Mouse (Mus musculus) lung, embryonic 14.5 days (tissue): ENCODE measurements around the gene Ptprd. TPM values are rescaled to one million over a fixed set of nuclear protein-coding genes. Genes with fewer than 3 reads are reported as not detected.

Source experiments
- ATAC-seq: fragments of 200-750 bp; cut with Nextera tagmentation; 2 replicates; pipeline ENCODE4 v1.8.0; 2017; ENCODE audit warnings: mild to moderate bottlenecking, moderate TSS enrichment, moderate library complexity; ENCODE audit not compliant: insufficient read depth
- DNase-seq: peaks from one replicate; pipeline ENCODE4 v3.0.0-alpha.2; 2015
- H3K27ac ChIP-seq: fragments of 300-500 bp; sonication (generic); 2 replicates; pipeline ENCODE4 v1.5.1; 2014; ENCODE audit warnings: low read depth, mild to moderate bottlenecking, moderate library complexity
- H3K27me3 ChIP-seq: fragments of 300-500 bp; sonication (generic); 2 replicates; pipeline ENCODE4 v1.6.1; 2014; ENCODE audit warnings: low read length, control low read depth; ENCODE audit not compliant: insufficient read depth
- H3K36me3 ChIP-seq: fragments of 300-500 bp; sonication (generic); 2 replicates; pipeline ENCODE4 v1.6.1; 2014; ENCODE audit warnings: control low read depth; ENCODE audit not compliant: insufficient read depth
- H3K4me1 ChIP-seq: fragments of 300-500 bp; sonication (generic); 2 replicates; pipeline ENCODE4 v1.6.1; 2014; ENCODE audit warnings: antibody characterized with exemption, control low read depth; ENCODE audit not compliant: insufficient read depth
- H3K4me2 ChIP-seq: fragments of 300-500 bp; sonication (generic); 2 replicates; pipeline ENCODE4 v1.6.1; 2014; ENCODE audit warnings: mild to moderate bottlenecking
- H3K4me3 ChIP-seq: fragments of 300-500 bp; sonication (generic); 2 replicates; pipeline ENCODE4 v1.5.1; 2014; ENCODE audit warnings: low read depth, low read length
- H3K9ac ChIP-seq: fragments of 300-500 bp; sonication (generic); 2 replicates; pipeline ENCODE4 v1.6.1; 2014
- H3K9me3 ChIP-seq: fragments of 300-500 bp; sonication (generic); 2 replicates; pipeline ENCODE4 v1.6.1; 2016; ENCODE audit warnings: low read depth, low read length, control low read depth
- CTCF ChIP-seq: IDR thresholded peaks from 2 replicates; pipeline ENCODE4 v1.5.1; 2016; ENCODE audit warnings: antibody characterized with exemption, low read depth
- WGBS: fragments of 180-500 bp; shearing (Covaris S2); extraction: QIAGEN DNeasy Blood & Tissue Kit; methylation state at CpG from one replicate; pipeline ENCODE4 v1.1.7; 2014; 5-methylcytosine and 5-hydroxymethylcytosine counted together
- polyA plus RNA-seq: library from polyadenylated mRNA; unstranded; fragments of >200 nt; fragmentation: Nextera tagmentation; extraction: Ambion mirVana; gene quantifications from 2 replicates; pipeline ENCODE4 v1.2.1, GENCODE M21; 2014

Gene Ptprd
- polyA plus RNA-seq, 1 experiment from 2014 or later, result 25.3 TPM

DNA sequence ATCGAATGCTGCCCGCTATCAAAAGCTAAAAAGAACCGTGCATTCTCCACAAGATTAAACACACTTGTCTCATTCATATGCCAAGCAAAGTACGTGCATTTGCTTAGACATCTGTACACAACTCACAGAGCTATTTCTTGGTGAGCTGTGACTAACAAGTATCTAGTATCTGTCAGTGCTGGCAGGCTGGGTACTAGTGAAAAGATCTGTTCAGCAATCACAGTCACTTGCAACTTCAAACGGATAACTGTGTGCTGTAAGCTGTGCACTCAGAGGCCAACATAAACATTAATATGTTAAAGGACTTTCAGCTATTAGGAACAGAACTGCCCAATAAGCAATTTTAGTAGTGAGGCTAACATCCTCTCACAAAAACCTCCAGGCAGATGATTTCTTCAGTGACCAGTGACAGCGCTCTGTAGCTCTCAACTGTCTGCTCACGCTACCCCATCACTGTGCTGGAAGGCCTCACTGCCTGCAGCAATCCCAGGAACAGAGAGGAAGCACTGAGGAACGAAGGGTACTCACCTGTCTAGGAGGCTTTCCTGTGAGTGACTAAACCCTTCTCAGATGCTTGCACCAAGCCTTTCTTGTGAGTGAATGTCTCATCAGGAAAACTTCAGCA lies 1918.9 kb downstream of the Ptprd start:
- H3K4me3 ChIP-seq, result no peak overlapping the region
- peaks cover 5% of the 10 kb centered on the region for H3K4me1 ChIP-seq
- no peak overlapping the region for H3K27ac ChIP-seq
- 35% methylated on average over 8 of the region's 8 CpGs for WGBS
- no peaks in the 10 kb centered on the region for H3K36me3 ChIP-seq
- peak; percentile 77 for DNase-seq
- H3K27me3 ChIP-seq, result no peaks in the 10 kb centered on the region
- no peak overlapping the region for H3K9ac ChIP-seq
- no peak for TF ChIP-seq CTCF
- H3K4me2 ChIP-seq, result 0 out of 2 replicates have a peak overlapping the region, but pooled peaks have one; percentile 4
- peak; percentile 87 for ATAC-seq
- no peaks in the 10 kb centered on the region for H3K9me3 ChIP-seq

GRCm38 (mm10) chr4:76290484-76290818 lies 1921.3 kb downstream of the Ptprd start:
- ATAC-seq, result no peak
- no peaks in the 10 kb centered on the region for H3K27me3 ChIP-seq
- no peak for TF ChIP-seq CTCF
- no peak overlapping the region for H3K4me2 ChIP-seq
- no peak overlapping the region for H3K27ac ChIP-seq
- no peak overlapping the region for H3K4me3 ChIP-seq
- 86% methylated on average over 1 of the region's 1 CpGs for WGBS
- no peak overlapping the region for H3K9ac ChIP-seq
- DNase-seq, result no peak
- peaks cover 10% of the 10 kb centered on the region for H3K4me1 ChIP-seq
- H3K9me3 ChIP-seq, result no peaks in the 10 kb centered on the region
- no peaks in the 10 kb centered on the region for H3K36me3 ChIP-seq

DNA sequence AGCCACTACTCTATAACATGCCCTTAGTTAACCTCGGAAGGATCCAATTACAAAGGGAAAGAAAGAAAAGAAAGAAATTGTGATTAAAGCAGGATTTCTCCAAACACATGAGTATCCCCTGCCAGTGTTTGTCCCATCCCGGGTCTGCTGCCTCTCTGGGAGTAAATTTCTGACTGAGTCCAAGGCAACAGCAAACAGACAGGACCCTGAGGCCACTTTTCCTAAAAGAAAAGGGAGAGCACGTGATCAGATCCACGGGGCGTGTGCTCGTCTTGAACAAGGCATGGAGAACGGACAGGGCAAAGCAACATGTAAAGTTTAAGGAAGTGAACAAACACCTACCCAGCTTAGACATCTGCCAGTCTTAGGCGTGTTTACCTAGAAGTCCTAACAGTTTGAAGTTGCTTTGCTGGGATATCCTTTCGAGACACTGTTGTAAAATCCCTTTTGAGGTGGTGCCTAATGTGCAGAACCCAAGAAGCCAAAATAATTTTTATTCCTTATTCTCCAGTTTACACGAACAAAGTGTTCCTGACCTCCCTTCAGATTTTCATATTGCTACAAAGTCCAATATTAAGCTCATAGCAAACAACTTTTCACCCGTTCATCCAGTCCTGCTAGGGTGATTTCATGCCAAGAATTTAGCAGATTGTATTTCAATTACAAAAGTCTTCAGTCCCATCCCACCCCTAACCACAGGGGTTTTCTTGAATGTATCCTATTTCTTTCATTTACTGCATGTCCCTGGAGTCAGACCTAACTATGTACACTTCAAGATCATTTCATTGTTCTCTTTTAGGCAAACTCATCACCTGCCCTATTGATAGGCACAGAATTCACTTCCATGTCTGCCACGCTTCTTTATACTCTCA lies 1921.9 kb downstream of the Ptprd start:
- H3K4me3 ChIP-seq, result no peak overlapping the region
- DNase-seq (peak; percentile 26), ATAC-seq (no peak)
- H3K27me3 ChIP-seq, result no peaks in the 10 kb centered on the region
- H3K27ac ChIP-seq, result no peak overlapping the region
- 0 out of 2 replicates have a peak overlapping the region, but pooled peaks have one; percentile 1 for H3K4me2 ChIP-seq
- no peaks in the 10 kb centered on the region for H3K36me3 ChIP-seq
- H3K4me1 ChIP-seq, result peaks cover 10% of the 10 kb centered on the region
- no peak overlapping the region for H3K9ac ChIP-seq
- whole genome bisulfite sequencing, result 43% methylated on average over 12 of the region's 12 CpGs
- no peaks in the 10 kb centered on the region for H3K9me3 ChIP-seq
- no peak for TF ChIP-seq CTCF

- ATAC-seq, result no peak
- peak; percentile 58 for DNase-seq
- WGBS, result 39% methylated on average over 2 of the region's 2 CpGs
- Histone ChIP-seq H3K36me3 (no peaks in the 10 kb centered on the region), H3K4me1 (peaks cover 10% of the 10 kb centered on the region), H3K9me3 (no peaks in the 10 kb centered on the region), H3K4me3 (no peak overlapping the region), H3K27ac (no peak overlapping the region), H3K27me3 (no peaks in the 10 kb centered on the region), H3K9ac (no peak overlapping the region), H3K4me2 (no peak overlapping the region)
- no peak for TF ChIP-seq CTCF
Measured at GRCm38 (mm10) chr4:76286016-76286415, 1925.7 kb downstream of the Ptprd start.

DNA sequence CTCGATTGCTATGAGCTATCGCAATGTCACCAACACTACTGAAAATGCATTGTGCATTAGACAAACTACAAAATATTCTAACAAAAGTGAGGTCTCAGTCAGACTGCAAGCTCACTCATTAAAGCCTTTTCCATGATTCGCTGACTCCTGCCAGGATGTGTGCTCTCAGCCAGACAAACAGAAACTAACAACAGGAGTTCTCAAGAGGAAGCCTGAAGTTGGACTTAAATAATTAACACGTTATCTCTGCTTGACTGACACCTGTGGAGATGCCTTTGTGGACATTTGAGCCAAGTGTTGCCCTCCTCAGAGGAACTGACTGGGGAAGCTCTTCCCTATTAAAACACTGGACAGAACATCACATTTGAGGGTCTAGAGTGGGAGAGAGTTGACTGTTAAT lies 1928.9 kb downstream of the Ptprd start:
- Histone ChIP-seq H3K27me3 (no peaks in the 10 kb centered on the region), H3K9ac (no peak overlapping the region)

DNA sequence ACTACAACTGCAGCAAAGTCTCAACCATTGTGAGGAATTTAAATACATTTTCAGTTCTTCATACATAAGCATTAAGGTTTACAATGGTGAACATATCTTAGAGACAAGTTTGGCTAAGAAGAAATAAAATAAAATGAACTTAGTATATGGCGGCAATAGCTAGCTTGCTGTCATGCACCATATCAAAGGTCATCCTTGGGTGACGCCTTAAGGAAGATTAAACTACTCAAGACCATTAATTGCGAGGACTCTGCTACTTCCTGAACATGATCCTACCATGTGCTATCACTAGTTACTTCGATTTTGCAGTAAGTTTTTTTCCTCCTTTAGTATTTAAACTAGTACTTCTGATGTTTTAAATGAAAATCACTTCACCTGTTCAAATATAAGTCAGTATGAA lies 1949.0 kb downstream of the Ptprd start:
- H3K4me1 ChIP-seq, result no peaks in the 10 kb centered on the region
- no peak for DNase-seq
- H3K27ac ChIP-seq, result no peak overlapping the region
- no peaks in the 10 kb centered on the region for H3K36me3 ChIP-seq
- no peaks in the 10 kb centered on the region for H3K9me3 ChIP-seq
- no peak for TF ChIP-seq CTCF
- no peak for ATAC-seq
- H3K27me3 ChIP-seq, result no peaks in the 10 kb centered on the region
- no peak overlapping the region for H3K4me3 ChIP-seq
- 84% methylated on average over 4 of the region's 4 CpGs for WGBS
- no peak overlapping the region for H3K9ac ChIP-seq
- H3K4me2 ChIP-seq, result no peak overlapping the region

More for the DNA sequence above, 1928.9 kb downstream of the Ptprd start:
- no peak for ATAC-seq
- Histone ChIP-seq H3K9me3 (no peaks in the 10 kb centered on the region), H3K36me3 (no peaks in the 10 kb centered on the region), H3K4me3 (no peak overlapping the region), H3K4me2 (no peak overlapping the region), H3K27ac (no peak overlapping the region), H3K4me1 (peaks cover 6% of the 10 kb centered on the region; the same call in 1 of the 2 replicates)
- TF ChIP-seq CTCF, result no peak
- WGBS, result 54% methylated on average over 4 of the region's 4 CpGs
- DNase-seq, result no peak

DNA sequence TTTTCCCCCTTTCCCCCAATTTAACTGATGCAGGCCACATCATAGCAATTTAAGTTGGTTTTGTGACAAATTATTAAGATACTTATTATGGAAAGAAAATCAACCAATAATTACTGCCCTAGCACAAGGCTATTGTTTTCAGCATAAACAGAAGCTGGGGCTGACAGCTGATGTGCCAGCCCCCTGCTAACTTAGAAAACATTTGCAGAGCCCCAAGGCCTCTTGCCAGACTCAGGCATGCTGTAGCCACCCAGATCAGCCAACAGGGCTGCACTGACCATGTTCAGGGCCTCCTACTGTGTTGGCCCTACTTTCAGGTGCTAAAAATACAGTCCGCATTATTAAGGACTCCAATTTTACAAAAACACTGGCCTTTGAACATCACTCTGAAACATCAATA lies 1951.1 kb downstream of the Ptprd start:
- H3K4me1 ChIP-seq, result no peaks in the 10 kb centered on the region
- H3K36me3 ChIP-seq, result no peaks in the 10 kb centered on the region
- H3K27me3 ChIP-seq, result no peaks in the 10 kb centered on the region
- DNase-seq, result no peak
- no peaks in the 10 kb centered on the region for H3K9me3 ChIP-seq
- WGBS, result 91% methylated on average over 1 of the region's 1 CpGs
- no peak for TF ChIP-seq CTCF
- H3K4me2 ChIP-seq, result no peak overlapping the region
- no peak overlapping the region for H3K4me3 ChIP-seq
- no peak overlapping the region for H3K27ac ChIP-seq
- no peak overlapping the region for H3K9ac ChIP-seq
- ATAC-seq, result no peak
